Mouse (Mus musculus): Measurements from ENCODE around the gene Tmem63b. TPM values are rescaled to one million over a fixed set of nuclear protein-coding genes. Genes with fewer than 3 reads are reported as not detected.

Gene Tmem63b
- total and polyA plus RNA-seq, 2 experiments, result 23.0 to 99.2 TPM

- Histone ChIP-seq H3K27ac (replicated peaks; ENCODE audit: insufficient read depth, low read depth, low read length) (no peak overlapping the region), H3K79me2 (ENCODE audit: control insufficient read depth, insufficient read depth, low read length) (no peaks in the 10 kb centered on the region), H3K9ac (ENCODE audit: low read depth, low read length) (no peak overlapping the region), H3K36me3 (ENCODE audit: control insufficient read depth, insufficient read depth, low read length) (no peaks in the 10 kb centered on the region), H3K4me3 (ENCODE audit: insufficient read depth, low read depth, low read length) (no peak overlapping the region), H3K27me3 (ENCODE audit: control insufficient read depth, insufficient read depth, low read length) (no peaks in the 10 kb centered on the region), H3K4me1 (ENCODE audit: control insufficient read depth, insufficient read depth, low read length) (peaks cover 7% of the 10 kb centered on the region)
- 81% methylated on average over 6 of the region's 6 CpGs for WGBS
- TF ChIP-seq POLR2A (IDR thresholded peaks at IDR 0.05; ENCODE audit: extremely low read depth, insufficient read depth, low read length), result no peak
- TF ChIP-seq CTCF (IDR thresholded peaks at IDR 0.05; ENCODE audit: low read depth, low read length), result no peak
- no peak for DNase-seq (ENCODE audit: extremely low read depth, low read depth, low spot score)
These were observed 54.8 kb downstream of the Tmem63b start for GRCm38 (mm10) chr17:45631940-45632339.

- H3K27ac ChIP-seq (replicated peaks; ENCODE audit: insufficient read depth, low read depth, low read length), result no peak overlapping the region
- no peaks in the 10 kb centered on the region for H3K36me3 ChIP-seq (ENCODE audit: control insufficient read depth, insufficient read depth, low read length)
- peaks cover 11% of the 10 kb centered on the region for H3K4me1 ChIP-seq (ENCODE audit: control insufficient read depth, insufficient read depth, low read length)
- no peak overlapping the region for H3K4me3 ChIP-seq (ENCODE audit: insufficient read depth, low read depth, low read length)
- TF ChIP-seq CTCF (IDR thresholded peaks at IDR 0.05; ENCODE audit: low read depth, low read length) (no peak), POLR2A (IDR thresholded peaks at IDR 0.05; ENCODE audit: extremely low read depth, insufficient read depth, low read length) (no peak)
- no peaks in the 10 kb centered on the region for H3K79me2 ChIP-seq (ENCODE audit: control insufficient read depth, insufficient read depth, low read length)
- DNase-seq (ENCODE audit: extremely low read depth, low read depth, low spot score), result no peak
- H3K27me3 ChIP-seq (ENCODE audit: control insufficient read depth, insufficient read depth, low read length), result no peaks in the 10 kb centered on the region
- 70% methylated on average over 3 of the region's 3 CpGs for WGBS
- no peak overlapping the region for H3K9ac ChIP-seq (ENCODE audit: low read depth, low read length)
These were observed 55.7 kb downstream of the Tmem63b start for GRCm38 (mm10) chr17:45630992-45631391.

- TF ChIP-seq CTCF (IDR thresholded peaks at IDR 0.05; ENCODE audit: low read depth, low read length), result peak; percentile 58
- no peak for TF ChIP-seq POLR2A (IDR thresholded peaks at IDR 0.05; ENCODE audit: extremely low read depth, insufficient read depth, low read length)
- peak overlapping the region; percentile 12; the same call in 1 of the 2 replicates for H3K4me3 ChIP-seq (ENCODE audit: insufficient read depth, low read depth, low read length)
- peaks cover 11% of the 10 kb centered on the region for H3K4me1 ChIP-seq (ENCODE audit: control insufficient read depth, insufficient read depth, low read length)
- no peaks in the 10 kb centered on the region for H3K27me3 ChIP-seq (ENCODE audit: control insufficient read depth, insufficient read depth, low read length)
- 5% methylated on average over 34 of the region's 34 CpGs for WGBS
- H3K79me2 ChIP-seq (ENCODE audit: control insufficient read depth, insufficient read depth, low read length), result no peaks in the 10 kb centered on the region
- peak; percentile 57 for DNase-seq (ENCODE audit: extremely low read depth, low read depth, low spot score)
- H3K27ac ChIP-seq (replicated peaks; ENCODE audit: insufficient read depth, low read depth, low read length), result peak overlapping the region; percentile 12; the same call in 1 of the 2 replicates
- peak overlapping the region; percentile 43 for H3K9ac ChIP-seq (ENCODE audit: low read depth, low read length)
- H3K36me3 ChIP-seq (ENCODE audit: control insufficient read depth, insufficient read depth, low read length), result no peaks in the 10 kb centered on the region
These were observed 56.6 kb downstream of the Tmem63b start for GRCm38 (mm10) chr17:45629861-45630694.

- 70% methylated on average over 13 of the region's 13 CpGs for WGBS
- TF ChIP-seq POLR2A (IDR thresholded peaks at IDR 0.05; ENCODE audit: extremely low read depth, insufficient read depth, low read length), result no peak
- TF ChIP-seq CTCF (IDR thresholded peaks at IDR 0.05; ENCODE audit: low read depth, low read length), result no peak
- Histone ChIP-seq H3K36me3 (ENCODE audit: control insufficient read depth, insufficient read depth, low read length) (no peaks in the 10 kb centered on the region), H3K27ac (replicated peaks; ENCODE audit: insufficient read depth, low read depth, low read length) (peak overlapping the region; percentile 12), H3K79me2 (ENCODE audit: control insufficient read depth, insufficient read depth, low read length) (no peaks in the 10 kb centered on the region), H3K4me3 (ENCODE audit: insufficient read depth, low read depth, low read length) (no peak overlapping the region), H3K27me3 (ENCODE audit: control insufficient read depth, insufficient read depth, low read length) (no peaks in the 10 kb centered on the region), H3K9ac (ENCODE audit: low read depth, low read length) (no peak overlapping the region), H3K4me1 (ENCODE audit: control insufficient read depth, insufficient read depth, low read length) (peaks cover 11% of the 10 kb centered on the region)
- peak; percentile 33 for DNase-seq (ENCODE audit: extremely low read depth, low read depth, low spot score)
These were observed 57.5 kb downstream of the Tmem63b start for GRCm38 (mm10) chr17:45628885-45629855.

- DNase-seq (ENCODE audit: extremely low read depth, low read depth, low spot score), result no peak
- Histone ChIP-seq H3K36me3 (ENCODE audit: control insufficient read depth, insufficient read depth, low read length) (no peaks in the 10 kb centered on the region), H3K4me1 (ENCODE audit: control insufficient read depth, insufficient read depth, low read length) (peaks cover 11% of the 10 kb centered on the region), H3K79me2 (ENCODE audit: control insufficient read depth, insufficient read depth, low read length) (no peaks in the 10 kb centered on the region), H3K4me3 (ENCODE audit: insufficient read depth, low read depth, low read length) (no peak overlapping the region), H3K9ac (ENCODE audit: low read depth, low read length) (no peak overlapping the region), H3K27me3 (ENCODE audit: control insufficient read depth, insufficient read depth, low read length) (no peaks in the 10 kb centered on the region), H3K27ac (replicated peaks; ENCODE audit: insufficient read depth, low read depth, low read length) (no peak overlapping the region)
- WGBS, result 49% methylated on average over 3 of the region's 3 CpGs
- TF ChIP-seq POLR2A (IDR thresholded peaks at IDR 0.05; ENCODE audit: extremely low read depth, insufficient read depth, low read length), result no peak
These were observed 58.5 kb downstream of the Tmem63b start for GRCm38 (mm10) chr17:45628160-45628559.

Data from liver, adult 2 months (tissue).